In genomic region chr19:49615071-49615470, GRCm38 (mm10) we compare ENCODE assay signal across 25 mouse cellular contexts.
"Had no signal": no experiment of that assay in that cellular context is flagged by ENCODE, and none has a peak within 500 bp of the region (broad histone marks: within the 10 kb centered on the region; RNA-seq: fewer than 3 reads in every experiment).

No protein-coding gene starts in this region.

- H3K9ac ChIP-seq: heart, embryonic 12.5 days; hindbrain, embryonic 12.5 days; hindbrain, embryonic 14.5 days; intestine, embryonic 15.5 days; limb, embryonic 12.5 days had no signal

- H3K4me1 ChIP-seq: heart, embryonic 10.5 days; heart, embryonic 12.5 days; hindbrain, embryonic 10.5 days; hindbrain, embryonic 12.5 days; intestine, embryonic 15.5 days; limb, embryonic 10.5 days; limb, embryonic 12.5 days had no signal

- H3K4me3 ChIP-seq: gastrocnemius, adult 2 months; heart, embryonic 10.5 days; heart, embryonic 12.5 days; hindbrain, embryonic 10.5 days; hindbrain, embryonic 12.5 days; intestine, embryonic 15.5 days; layer of hippocampus, adult 2 months; left cerebral cortex, adult 2 months; limb, embryonic 10.5 days; limb, embryonic 12.5 days had no signal

- ATAC-seq: hindbrain, embryonic 16.5 days; inflammation-experienced regulatory T-cells, adult 6 months; intestine, embryonic 15.5 days; intestine, postnatal 0 days had no signal

- H3K36me3 ChIP-seq: heart, embryonic 10.5 days; heart, embryonic 12.5 days; hindbrain, embryonic 10.5 days; hindbrain, embryonic 12.5 days; intestine, embryonic 15.5 days; limb, embryonic 10.5 days; limb, embryonic 12.5 days had no signal

- H3K4me2 ChIP-seq: heart, embryonic 12.5 days; hindbrain, embryonic 12.5 days; hindbrain, embryonic 14.5 days; intestine, embryonic 15.5 days; limb, embryonic 12.5 days had no signal

- H3K9me3 ChIP-seq: heart, embryonic 10.5 days; heart, embryonic 12.5 days; hindbrain, embryonic 10.5 days; hindbrain, embryonic 12.5 days; intestine, embryonic 15.5 days; limb, embryonic 10.5 days; limb, embryonic 12.5 days had no signal

- DNase-seq: gastrocnemius, adult 2 months; gastrocnemius, postnatal 10 days; gastrocnemius, postnatal 25 days; heart, adult 18-20 months; heart, postnatal 10 days; heart, postnatal 4 days; kidney, adult 18-20 months; kidney, adult 8-10 months; kidney, postnatal 10 days; kidney, postnatal 25 days; kidney, postnatal 4 days; liver had no signal

- H3K27me3 ChIP-seq: heart, embryonic 12.5 days; hindbrain, embryonic 12.5 days; intestine, embryonic 15.5 days; limb, embryonic 12.5 days had no signal

- H3K27ac ChIP-seq: gastrocnemius, adult 2 months; heart, embryonic 10.5 days; hindbrain, embryonic 10.5 days; hindbrain, embryonic 12.5 days; hindbrain, embryonic 14.5 days; intestine, embryonic 15.5 days; layer of hippocampus, adult 2 months; left cerebral cortex, adult 2 months; limb, embryonic 10.5 days; limb, embryonic 12.5 days had no signal
